8 mouse cellular contexts compared by ENCODE assay signal in genomic region chr9:35117384-35118295, GRCm38 (mm10). TPM values are rescaled to one million over a fixed set of nuclear protein-coding genes. Genes with fewer than 3 reads are reported as not detected.
A peak's percentile ranks its signal among the peaks of the same experiment; 100 is the strongest.
DNase-seq lines count a peak whose midpoint lies in the region; ATAC-seq lines count a peak whose summit lies in the region.

No protein-coding gene starts in this region.

- peak overlapping the region; percentile 77 for H3K4me2 ChIP-seq in embryonic facial prominence, embryonic 15.5 days (replicated peaks)
- H3K4me2 ChIP-seq in stomach, embryonic 15.5 days = peak overlapping the region; percentile 74

- DNase-seq in B cell, adult 2 months = peak; percentile 23 to 36
- DNase-seq in NIH3T3 (ENCODE audit: low read depth) = peak; percentile 55
- peak; percentile 71 for DNase-seq in heart, postnatal 10 days
- peak; percentile 66 to 80 for DNase-seq in kidney, postnatal 25 days
- no peak for DNase-seq in ovary, adult 18-20 months (ENCODE audit: low spot score)

- H3K9ac ChIP-seq in embryonic facial prominence, embryonic 15.5 days = peak overlapping the region; percentile 67
- H3K9ac ChIP-seq in stomach, embryonic 15.5 days = peak overlapping the region; percentile 39

- peaks cover 40% of the 10 kb centered on the region for H3K4me1 ChIP-seq in embryonic facial prominence, embryonic 15.5 days
- H3K4me1 ChIP-seq in megakaryocyte, embryonic 14.5 days = peaks cover 78% of the 10 kb centered on the region
- peaks cover 20% of the 10 kb centered on the region; the same call in 1 of the 2 replicates for H3K4me1 ChIP-seq in stomach, embryonic 15.5 days

- WGBS in embryonic facial prominence, embryonic 15.5 days = 20% methylated on average over 15 of the region's 15 CpGs
- 23% methylated on average over 15 of the region's 15 CpGs for WGBS in stomach, embryonic 15.5 days

- peak overlapping the region; percentile 63 for H3K4me3 ChIP-seq in embryonic facial prominence, embryonic 15.5 days (replicated peaks)
- H3K4me3 ChIP-seq in megakaryocyte, embryonic 14.5 days (replicated peaks) = peak overlapping the region; percentile 97
- peak overlapping the region; percentile 74 for H3K4me3 ChIP-seq in stomach, embryonic 15.5 days (replicated peaks)

- H3K36me3 ChIP-seq in embryonic facial prominence, embryonic 15.5 days = 0 out of 2 replicates have a peak, but pooled peaks cover 6% of the 10 kb centered on the region
- H3K36me3 ChIP-seq in megakaryocyte, embryonic 14.5 days (replicated peaks; ENCODE audit: low read length) = peaks cover 56% of the 10 kb centered on the region
- no peaks in the 10 kb centered on the region for H3K36me3 ChIP-seq in stomach, embryonic 15.5 days

- H3K9me3 ChIP-seq in embryonic facial prominence, embryonic 15.5 days (replicated peaks) = no peaks in the 10 kb centered on the region
- H3K9me3 ChIP-seq in megakaryocyte, embryonic 14.5 days = no peaks in the 10 kb centered on the region
- no peaks in the 10 kb centered on the region for H3K9me3 ChIP-seq in stomach, embryonic 15.5 days

- no peaks in the 10 kb centered on the region for H3K27me3 ChIP-seq in embryonic facial prominence, embryonic 15.5 days
- no peaks in the 10 kb centered on the region for H3K27me3 ChIP-seq in megakaryocyte, embryonic 14.5 days (replicated peaks)
- H3K27me3 ChIP-seq in stomach, embryonic 15.5 days (replicated peaks) = no peaks in the 10 kb centered on the region

- intact Hi-C loops in heart, postnatal 10 days (cut with DNase I) = loop anchor here (2.0 kb wide), 2 partner anchors 49 to 79 kb away; no protein-coding TSS in a partner anchor

- no peak for ATAC-seq in embryonic facial prominence, embryonic 15.5 days (ENCODE audit: insufficient number of reproducible peaks, low FRiP score, low TSS enrichment, low read depth)
- no peak; the same call in 1 of the 2 replicates for ATAC-seq in stomach, embryonic 15.5 days (ENCODE audit: insufficient read depth, low FRiP score, low read depth)

- peak overlapping the region; percentile 92 for H3K27ac ChIP-seq in embryonic facial prominence, embryonic 15.5 days (replicated peaks)
- H3K27ac ChIP-seq in stomach, embryonic 15.5 days = peak overlapping the region; percentile 89

RNA-seq across cellular contexts. Expression of gene St3gal4, which starts 1.4 kb away (rescaled TPM):
- polyA plus RNA-seq in embryonic facial prominence, embryonic 15.5 days (2015; fragmentation: Nextera tagmentation; extraction: Ambion mirVana) = 42.8 and 47.3 TPM in 2 replicates
- 10 to 100 TPM; 33.9 to 43.2 TPM for total RNA-seq in heart, postnatal 10 days (2021)
- polyA plus RNA-seq in megakaryocyte, embryonic 14.5 days (2012; ENCODE audit: insufficient read depth, low replicate concordance) = 13.7 and 16.5 TPM in 2 replicates
- 45.7 and 59.4 TPM in 2 replicates for polyA plus RNA-seq in stomach, embryonic 15.5 days (2015; fragmentation: Nextera tagmentation; extraction: Ambion mirVana)

RNA-seq across cellular contexts. Expression of gene Dcps, which starts 58.2 kb away (rescaled TPM):
- polyA plus RNA-seq in embryonic facial prominence, embryonic 15.5 days (2015; fragmentation: Nextera tagmentation; extraction: Ambion mirVana) = 63.7 and 70.0 TPM in 2 replicates
- total RNA-seq in heart, postnatal 10 days (2021) = 10 to 100 TPM; 20.8 to 23.3 TPM
- 78.0 and 88.3 TPM in 2 replicates for polyA plus RNA-seq in megakaryocyte, embryonic 14.5 days (2012; ENCODE audit: insufficient read depth, low replicate concordance)
- polyA plus RNA-seq in stomach, embryonic 15.5 days (2015; fragmentation: Nextera tagmentation; extraction: Ambion mirVana) = 77.7 and 82.4 TPM in 2 replicates
